Mouse (Mus musculus) cerebellum, postnatal 10 days (tissue): Measurements from ENCODE around the gene Map6d1.

Source experiments
- DNase-seq, 2 experiments: peaks; one replicate each; pipeline ENCODE4 v3.0.0; 2021; ENCODE audit warnings: mixed read lengths in 2 of 2

Gene Map6d1

GRCm38 (mm10) chr16:20185368-20185767 lies 55.8 kb downstream of the Map6d1 start:
- DNase-seq: peak; percentile 37 to 41
